Mouse (Mus musculus): ENCODE measurements around the gene Pik3r4. TPM values are rescaled to one million over a fixed set of nuclear protein-coding genes. Genes with fewer than 3 reads are reported as not detected.
A peak's percentile ranks its signal among the peaks of the same experiment; 100 is the strongest.

Gene Pik3r4
- total RNA-seq, 2 experiments from 2014 or later: 9.6 to 10.2 TPM

DNA sequence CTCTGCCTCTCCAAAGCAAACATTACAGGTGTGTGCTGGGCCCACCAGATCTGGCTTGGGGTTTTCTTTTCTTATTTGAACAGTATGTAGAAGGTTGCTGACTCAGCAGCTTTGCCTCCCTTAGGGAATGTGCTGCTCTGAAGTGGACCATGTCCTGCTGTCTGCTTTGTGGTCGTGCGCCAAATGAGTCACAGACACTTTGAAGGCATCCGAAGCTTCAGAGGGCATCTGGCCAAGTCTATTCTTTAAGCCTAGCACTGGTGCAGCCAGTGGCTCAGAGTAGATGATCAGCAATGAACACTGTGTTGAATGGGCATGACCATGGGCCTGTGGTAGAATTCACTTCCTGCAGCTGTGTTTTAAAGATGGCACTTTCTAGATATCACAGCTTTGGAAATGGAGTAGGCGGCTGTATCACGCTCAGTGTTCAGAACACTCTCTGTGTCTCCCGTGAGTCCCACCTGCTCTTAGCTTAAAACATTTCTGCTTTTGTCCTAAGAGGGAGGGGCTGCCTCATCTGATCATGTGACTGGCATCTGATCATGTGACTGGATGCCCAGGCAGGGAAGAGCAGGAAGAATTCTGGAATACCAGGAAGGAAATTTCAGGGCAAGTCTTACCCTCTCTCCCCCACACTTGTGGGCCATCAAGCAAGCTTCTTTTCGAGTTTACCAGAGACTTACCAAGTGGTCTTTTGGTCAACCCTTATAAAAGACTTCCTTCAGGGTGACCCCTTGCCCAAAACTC, 54.2 kb downstream of the Pik3r4 start:
- DNase-seq: no peak

DNA sequence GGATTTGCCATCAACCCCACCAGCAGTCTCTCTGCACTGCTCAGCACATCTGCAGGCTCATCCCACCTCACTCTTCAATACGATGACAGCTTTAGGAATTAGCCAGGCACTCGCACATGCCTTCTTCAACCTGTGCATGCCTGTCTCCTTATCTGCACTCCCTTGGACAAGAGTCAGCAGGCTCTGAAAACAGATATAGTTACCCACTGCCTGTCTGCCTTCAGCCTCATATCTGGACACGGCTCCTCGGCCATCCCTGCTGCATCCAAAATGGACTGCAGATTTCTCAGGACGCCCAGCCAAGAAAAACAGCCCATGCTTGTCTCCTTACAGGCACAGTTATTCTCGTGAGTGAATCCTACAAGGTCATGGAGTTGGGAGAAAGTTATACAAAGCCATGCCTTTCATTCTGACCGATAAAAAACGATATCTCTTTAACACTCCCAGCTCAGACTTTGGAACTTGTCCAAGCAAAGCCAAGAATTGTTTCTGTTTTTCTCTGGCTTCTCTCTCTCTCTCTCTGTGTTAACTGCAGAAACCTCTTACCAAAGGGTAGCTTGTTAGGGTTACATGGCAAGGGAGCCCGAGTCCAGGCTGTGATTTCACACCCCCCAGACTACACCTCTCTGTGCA, 55.1 kb downstream of the Pik3r4 start:
- DNase-seq: no peak

GRCm38 (mm10) chr9:105700702-105701101, 57.9 kb downstream of the Pik3r4 start:
- DNase-seq: no peak

- DNase-seq: peak; percentile 58
Observed at GRCm38 (mm10) chr9:105701966-105702365, 59.2 kb downstream of the Pik3r4 start.

DNA sequence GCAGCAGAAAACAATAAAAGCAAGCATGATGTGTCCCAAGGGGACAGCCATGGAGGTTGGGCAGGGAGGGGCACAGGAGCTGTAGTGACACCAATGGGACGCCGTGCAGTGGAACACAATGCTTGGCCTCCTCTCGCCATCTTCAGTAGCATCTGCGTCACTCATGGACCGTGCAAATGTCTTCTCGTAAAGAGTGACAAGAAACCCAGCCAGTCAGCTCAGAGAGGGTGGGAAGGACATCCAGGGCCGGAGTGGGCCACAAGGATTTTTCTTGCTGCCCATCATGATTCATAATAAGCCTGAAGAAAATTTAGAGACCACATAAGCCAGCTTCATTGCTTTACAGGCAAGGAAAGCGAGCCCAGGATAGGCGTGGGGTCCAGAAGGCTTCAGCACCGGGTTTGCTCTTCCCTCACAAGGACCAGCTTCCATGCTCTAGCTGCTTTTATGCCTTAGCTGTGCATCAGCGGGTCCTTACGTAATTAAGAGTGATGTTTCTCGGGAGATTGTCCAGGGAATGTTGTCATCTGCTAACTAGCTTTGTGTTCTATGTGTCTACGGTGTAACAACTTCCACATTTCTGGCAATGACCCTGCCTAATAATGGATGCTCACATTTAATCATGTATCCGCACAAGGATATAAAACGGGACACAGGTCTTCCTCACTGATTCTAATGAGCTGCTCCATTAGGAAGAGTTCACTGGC, 61.6 kb downstream of the Pik3r4 start:
- no peak for DNase-seq

GRCm38 (mm10) chr9:105705011-105705410, 62.2 kb downstream of the Pik3r4 start:
- DNase-seq: no peak

DNA sequence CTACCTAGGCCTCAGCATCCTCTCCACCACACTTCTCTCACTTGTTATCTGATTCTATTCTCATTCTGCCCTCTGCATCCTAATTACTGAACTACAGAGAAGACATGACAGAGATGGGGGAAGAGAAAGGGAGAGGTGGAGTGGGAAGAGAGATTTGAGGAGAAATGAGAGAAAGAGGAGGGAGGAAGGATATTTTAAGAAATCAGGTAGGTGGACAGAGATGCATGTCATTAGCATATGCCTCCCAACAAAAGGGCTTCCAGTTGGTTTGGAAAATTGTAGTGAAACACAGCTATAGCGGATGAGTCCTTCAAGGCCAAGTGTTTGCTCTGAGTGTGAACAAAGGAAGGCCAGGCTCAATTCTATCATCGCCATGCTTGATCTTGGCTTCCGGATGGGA, 69.3 kb downstream of the Pik3r4 start:
- DNase-seq: no peak

DNA sequence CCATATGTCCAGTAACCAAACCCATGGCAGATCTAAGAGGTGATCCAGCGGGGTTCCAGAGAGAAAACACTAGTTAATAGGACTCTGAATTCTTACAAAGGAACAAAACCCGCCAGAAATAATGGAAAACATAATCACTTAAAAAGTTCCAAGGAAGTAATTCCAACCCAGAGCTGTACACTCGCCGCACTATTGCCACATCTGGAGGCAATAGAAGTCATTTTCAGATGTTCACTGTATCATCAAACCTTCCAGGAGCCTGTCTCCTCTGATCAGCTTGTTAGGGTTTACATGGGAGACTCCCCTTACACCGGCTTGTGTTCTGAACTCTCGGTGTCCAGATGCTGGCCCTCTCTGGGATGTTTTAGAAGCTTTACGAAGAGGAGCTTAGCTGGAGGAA, 76.6 kb downstream of the Pik3r4 start:
- no peak for DNase-seq

DNA sequence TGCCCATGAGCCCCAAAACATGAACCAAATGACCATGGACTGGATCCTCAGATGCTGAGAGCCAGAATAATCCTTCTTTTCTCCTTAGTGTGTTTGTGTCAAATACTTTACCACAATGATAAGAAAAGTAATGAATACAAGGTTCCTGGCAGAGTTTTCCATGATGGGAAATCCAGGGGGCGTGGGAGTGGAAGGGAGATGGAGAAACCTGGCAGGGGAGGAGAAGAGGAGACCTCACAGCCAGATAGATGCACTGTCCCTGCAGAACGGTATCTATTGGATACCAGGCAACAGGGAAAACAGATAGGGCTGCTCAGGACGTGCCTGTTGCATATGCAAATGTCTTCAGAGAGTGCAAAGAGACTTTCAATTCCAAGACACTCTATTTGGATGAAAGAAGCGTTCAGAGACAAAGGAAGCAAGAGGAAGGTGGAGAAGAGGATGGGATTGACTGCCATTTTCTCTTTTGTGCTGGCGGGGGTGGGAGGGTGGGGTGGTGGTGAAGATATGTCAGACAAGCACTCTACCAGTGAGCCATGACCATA, 77.1 kb downstream of the Pik3r4 start:
- DNase-seq: no peak

DNA sequence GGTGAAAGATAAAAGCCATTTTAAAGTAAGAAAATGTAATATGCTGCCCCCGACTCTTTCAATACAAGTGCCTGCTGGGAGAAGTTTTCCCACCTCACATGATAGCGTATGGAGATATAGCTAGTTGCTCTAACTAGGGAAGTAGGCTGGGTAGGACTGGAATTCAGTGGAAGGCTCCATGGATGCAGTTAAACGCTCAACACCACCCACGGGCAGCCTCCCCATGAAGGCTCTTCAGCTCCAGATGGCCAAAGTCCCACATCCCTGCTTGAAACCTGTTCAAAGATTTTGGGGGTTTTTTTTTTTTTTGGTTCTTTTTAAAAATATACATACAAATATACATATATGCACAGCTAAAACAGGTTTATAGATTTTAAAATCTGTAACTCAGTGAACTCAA, 77.7 kb downstream of the Pik3r4 start:
- no peak for DNase-seq

DNA sequence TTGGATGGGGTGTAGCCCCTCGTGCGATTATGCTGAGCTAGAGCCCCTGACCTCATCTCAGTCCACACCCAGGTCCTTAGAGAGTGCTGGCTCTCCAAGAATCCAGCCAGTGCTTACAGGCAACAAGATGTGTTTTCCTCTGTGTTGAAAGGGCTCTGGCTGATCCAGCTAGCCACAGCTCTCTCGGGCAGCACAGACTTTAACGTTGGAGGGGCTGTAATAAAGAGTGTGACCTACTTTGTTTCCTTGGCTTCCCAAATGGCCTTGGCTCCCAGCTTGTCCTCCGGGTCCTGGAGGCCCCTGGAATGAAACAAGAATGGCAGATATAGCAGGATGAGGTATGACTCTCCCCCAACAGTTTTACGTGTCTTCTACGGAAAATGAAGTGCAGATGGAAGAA, 89.2 kb downstream of the Pik3r4 start:
- peak; percentile 66 for DNase-seq

DNA sequence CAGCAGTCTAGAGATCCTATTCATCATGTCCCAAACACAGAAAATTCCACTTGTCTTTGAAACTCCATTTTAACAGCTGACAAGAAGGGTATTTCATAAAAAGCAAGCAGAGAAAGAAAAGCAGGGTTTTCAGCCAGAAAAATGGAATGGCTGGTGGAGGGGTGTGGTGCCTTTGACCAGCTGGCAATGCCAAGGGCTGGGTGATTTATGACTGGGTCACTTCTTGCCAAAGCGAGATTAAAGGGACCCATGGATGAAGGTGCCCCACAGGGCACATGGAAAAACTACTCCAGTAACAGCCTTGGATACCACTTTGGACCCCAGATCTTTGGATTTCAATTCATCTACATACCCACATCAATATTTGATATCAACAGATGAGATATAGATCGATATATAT, 91.9 kb downstream of the Pik3r4 start:
- no peak for DNase-seq

- DNase-seq: no peak
Observed at GRCm38 (mm10) chr9:105735195-105735594, 92.4 kb downstream of the Pik3r4 start.

Other genes with a start within 250 kb of the Pik3r4 start
- 1 to 10 TPM; 2.4 to 3.3 TPM for gene Aste1, start 247.6 kb upstream of the Pik3r4 start, total RNA-seq (2021)
- gene Nek11, start 247.5 kb upstream of the Pik3r4 start, total RNA-seq (2021): not detected
- gene Atp2c1, start 115.7 kb upstream of the Pik3r4 start, total RNA-seq (2021): 10 to 100 TPM; 28.6 to 29.0 TPM
- gene Col6a6, start 185.2 kb downstream of the Pik3r4 start, total RNA-seq (2021): 1 to 10 TPM; 4.4 to 4.7 TPM

Data from gastrocnemius, postnatal 25 days (tissue).